Mouse (Mus musculus) ES-E14 (cell line): ENCODE data around the gene C1rl. TPM values are rescaled to one million over a fixed set of nuclear protein-coding genes. Genes with fewer than 3 reads are reported as not detected.
A peak's percentile ranks its signal among the peaks of the same experiment; 100 is the strongest.
"Not testable (repeated sequence)": the region's sequence is repeated elsewhere in the genome, so short reads cannot be mapped to it uniquely, and the experiment has no call there.

Experiments used
- DNase-seq: peaks from one replicate; pipeline ENCODE4 v3.0.0-alpha.2; 2013; ENCODE audit warnings: low read depth, low spot score
- H3K27ac ChIP-seq: 2 replicates; pipeline ENCODE4 v1.5.1; 2012; ENCODE audit warnings: low read depth, mild to moderate bottlenecking, low read length, moderate library complexity, mixed read lengths; ENCODE audit not compliant: poor library complexity, insufficient read depth, severe bottlenecking
- H3K36me3 ChIP-seq: 2 replicates; pipeline ENCODE4 v1.6.1; 2012; ENCODE audit warnings: mild to moderate bottlenecking, low read length, moderate library complexity, mixed read lengths; ENCODE audit not compliant: control insufficient read depth, poor library complexity, insufficient read depth, severe bottlenecking
- H3K4me1 ChIP-seq, 2 experiments: fragments of 150-350 bp in 1 of 2; sonication (generic) in 1 of 2; 2 replicates each; pipeline ENCODE4 v1.6.1; 2012; ENCODE audit warnings: low read length in 2 of 2, mild to moderate bottlenecking in 1 of 2, mixed read lengths in 1 of 2; ENCODE audit not compliant: control insufficient read depth in 2 of 2, insufficient read depth in 2 of 2, poor library complexity in 1 of 2
- H3K4me3 ChIP-seq, 2 experiments: fragments of 150-350 bp in 1 of 2; sonication (generic) in 1 of 2; 2 replicates each; pipeline ENCODE4 v1.5.1; 2012; ENCODE audit warnings: low read length in 2 of 2, low read depth in 1 of 2, mild to moderate bottlenecking in 1 of 2, mixed read lengths in 1 of 2; ENCODE audit not compliant: insufficient read depth in 1 of 2, poor library complexity in 1 of 2, severe bottlenecking in 1 of 2
- H3K9ac ChIP-seq: 2 replicates; pipeline ENCODE4 v1.6.1; 2012; ENCODE audit warnings: low read depth, mild to moderate bottlenecking, low read length, mixed read lengths; ENCODE audit not compliant: poor library complexity, insufficient read depth, severe bottlenecking
- H3K9me3 ChIP-seq: fragments of 150-350 bp; sonication (generic); 2 replicates; pipeline ENCODE4 v1.6.1; 2012; ENCODE audit warnings: low read depth, mild to moderate bottlenecking, low read length; ENCODE audit not compliant: control insufficient read depth, insufficient read depth
- CHD2 ChIP-seq: IDR thresholded peaks from 2 replicates; pipeline ENCODE4 v1.6.1; 2014; ENCODE audit warnings: mild to moderate bottlenecking, low read depth, low read length, inconsistent platforms
- HCFC1 ChIP-seq: IDR thresholded peaks from 2 replicates; pipeline ENCODE4 v1.6.1; 2012; ENCODE audit warnings: low read length, inconsistent platforms, borderline replicate concordance; ENCODE audit not compliant: insufficient read depth
- MAFK ChIP-seq: IDR thresholded peaks from 2 replicates; pipeline ENCODE4 v1.6.1; 2014; ENCODE audit warnings: mild to moderate bottlenecking, low read depth, low read length, inconsistent platforms; ENCODE audit not compliant: insufficient read depth
- ZC3H11A ChIP-seq: IDR thresholded peaks from 2 replicates; pipeline ENCODE4 v1.6.1; 2012; ENCODE audit warnings: low read depth, mild to moderate bottlenecking, inconsistent platforms, low read length, borderline replicate concordance
- ZNF384 ChIP-seq: IDR thresholded peaks from 2 replicates; pipeline ENCODE4 v1.6.1; 2012; ENCODE audit warnings: low read depth, low read length, inconsistent platforms
- in situ Hi-C, 2 experiments: fragments of 600-800 bp; cut with MboI; formaldehyde crosslinking; loops; one replicate each; pipeline ENCODE4 v1.15.1; 2025; ENCODE audit warnings: low sequenced_read_pairs in 2 of 2, inconsistent platforms in 1 of 2; ENCODE audit not compliant: unreplicated experiment in 2 of 2
- total RNA-seq: library from RNA; depleted of rRNA; stranded (reverse); fragments of 300-350 nt; gene quantifications from 2 replicates; pipeline ENCODE4 v1.2.3, GENCODE M21; 2012

C1rl gene
- total RNA-seq, 1 experiment = 1.0 TPM

- no peak for DNase-seq
- H3K27ac ChIP-seq = no peak overlapping the region
Observed at GRCm38 (mm10) chr6:124471121-124471520, 21.8 kb upstream of the C1rl start.

GRCm38 (mm10) chr6:124471783-124472638, 20.9 kb upstream of the C1rl start:
- in situ Hi-C loops, H3K27ac ChIP-seq, H3K4me3 ChIP-seq, H3K9ac ChIP-seq, H3K4me1 ChIP-seq, DNase-seq, H3K9me3 ChIP-seq: not testable (repeated sequence)
- peaks cover 11% of the 10 kb centered on the region for H3K36me3 ChIP-seq

More at GRCm38 (mm10) chr6:124471121-124471520, 21.8 kb upstream of the C1rl start:
- Histone ChIP-seq H3K36me3 (peaks cover 2% of the 10 kb centered on the region), H3K4me1 (peaks cover 0 to 4% of the 10 kb centered on the region in 2 experiments; a peak in 3 of 4 replicates), H3K9me3 (no peaks in the 10 kb centered on the region), H3K4me3 (no peak overlapping the region), H3K9ac (no peak overlapping the region)
- in situ Hi-C loops = no loop called here
- TF ChIP-seq MAFK (no peak), HCFC1 (no peak), ZNF384 (no peak), CHD2 (no peak), ZC3H11A (no peak)

- DNase-seq = no peak
- TF ChIP-seq ZC3H11A (peak; percentile 11; the same call in 1 of the 2 replicates), CHD2 (no peak)
- peaks cover 11% of the 10 kb centered on the region for H3K36me3 ChIP-seq
- no peak overlapping the region for H3K4me3 ChIP-seq
- peak overlapping the region; percentile 25; the same call in 1 of the 2 replicates for H3K9ac ChIP-seq
- peaks cover 4% of the 10 kb centered on the region in 2 experiments; a peak in 3 of 4 replicates for H3K4me1 ChIP-seq
- no peaks in the 10 kb centered on the region for H3K9me3 ChIP-seq
- no peak overlapping the region for H3K27ac ChIP-seq
- in situ Hi-C loops = no loop called here
Observed at GRCm38 (mm10) chr6:124472801-124473200, 20.1 kb upstream of the C1rl start.

GRCm38 (mm10) chr6:124474621-124475020, 18.3 kb upstream of the C1rl start:
- H3K9me3 ChIP-seq = no peaks in the 10 kb centered on the region
- in situ Hi-C loops = no loop called here
- H3K27ac ChIP-seq = peak overlapping the region; percentile 88
- peak overlapping the region; percentile 94 for H3K9ac ChIP-seq
- peak overlapping the region; percentile 76 to 83 for H3K4me3 ChIP-seq
- DNase-seq = no peak
- TF ChIP-seq MAFK (no peak), ZC3H11A (no peak), HCFC1 (no peak)
- peaks cover 4 to 15% of the 10 kb centered on the region in 2 experiments for H3K4me1 ChIP-seq
- H3K36me3 ChIP-seq = peaks cover 11% of the 10 kb centered on the region

GRCm38 (mm10) chr6:124475335-124476075, 17.4 kb upstream of the C1rl start:
- DNase-seq, in situ Hi-C loops, H3K9me3 ChIP-seq: not testable (repeated sequence)
- Histone ChIP-seq H3K4me3 (peak overlapping the region; percentile 76 to 83), H3K36me3 (peaks cover 11% of the 10 kb centered on the region), H3K9ac (peak overlapping the region; percentile 94), H3K27ac (peak overlapping the region; percentile 88; the same call in 1 of the 2 replicates), H3K4me1 (peaks cover 4 to 19% of the 10 kb centered on the region in 2 experiments)
